Mouse (Mus musculus): ENCODE measurements around the gene Large1. TPM values are rescaled to one million over a fixed set of nuclear protein-coding genes. Genes with fewer than 3 reads are reported as not detected.
"Not testable (repeated sequence)": the region's sequence is repeated elsewhere in the genome, so short reads cannot be mapped to it uniquely, and the experiment has no call there.

Gene Large1
- polyA plus RNA-seq, 2 experiments, result 0.56 to 1.1 TPM

GRCm38 (mm10) chr8:73289831-73290230, 63.5 kb downstream of the Large1 start:
- no peak for TF ChIP-seq EP300 (IDR thresholded peaks at IDR 0.05; ENCODE audit: low read depth)
- TF ChIP-seq CTCF (IDR thresholded peaks at IDR 0.05; ENCODE audit: low read depth), result no peak
- H3K4me1 ChIP-seq (replicated peaks; ENCODE audit: control insufficient read depth in 2 of 2, insufficient read depth in 2 of 2, low read length in 1 of 2), result no peaks in the 10 kb centered on the region
- no peak overlapping the region for H3K4me3 ChIP-seq (ENCODE audit: insufficient read depth in 1 of 2, low read depth in 2 of 2, low read length in 2 of 2)
- WGBS (ENCODE audit: insufficient replicate concordance), result 42% methylated on average over 2 of the region's 2 CpGs
- H3K36me3 ChIP-seq (replicated peaks; ENCODE audit: control insufficient read depth, insufficient read depth, low read depth), result no peaks in the 10 kb centered on the region
- DNase-seq (ENCODE audit: low read depth in 3 of 3, low spot score in 3 of 3), result no peak
- H3K9me3 ChIP-seq (ENCODE audit: control insufficient read depth, low read length), result no peaks in the 10 kb centered on the region
- no peak overlapping the region for H3K27ac ChIP-seq
- no peak overlapping the region for H3K4me2 ChIP-seq (ENCODE audit: low read depth)
- H3K9ac ChIP-seq (replicated peaks), result no peak overlapping the region
- ATAC-seq (ENCODE audit: insufficient read depth), result no peak
- H3K27me3 ChIP-seq (ENCODE audit: control insufficient read depth, insufficient read depth, low read length), result no peaks in the 10 kb centered on the region

GRCm38 (mm10) chr8:73281996-73282395, 71.3 kb downstream of the Large1 start:
- no peaks in the 10 kb centered on the region for H3K4me1 ChIP-seq (replicated peaks; ENCODE audit: control insufficient read depth in 2 of 2, insufficient read depth in 2 of 2, low read length in 1 of 2)
- no peak overlapping the region for H3K4me2 ChIP-seq (ENCODE audit: low read depth)
- no peaks in the 10 kb centered on the region for H3K27me3 ChIP-seq (ENCODE audit: control insufficient read depth, insufficient read depth, low read length)
- no peaks in the 10 kb centered on the region for H3K9me3 ChIP-seq (ENCODE audit: control insufficient read depth, low read length)
- H3K27ac ChIP-seq, result no peak overlapping the region
- no peak for TF ChIP-seq EP300 (IDR thresholded peaks at IDR 0.05; ENCODE audit: low read depth)
- TF ChIP-seq CTCF (IDR thresholded peaks at IDR 0.05; ENCODE audit: low read depth), result no peak
- H3K9ac ChIP-seq (replicated peaks), result no peak overlapping the region
- no peaks in the 10 kb centered on the region for H3K36me3 ChIP-seq (replicated peaks; ENCODE audit: control insufficient read depth, insufficient read depth, low read depth)
- 59% methylated on average over 4 of the region's 4 CpGs for WGBS (ENCODE audit: insufficient replicate concordance)
- ATAC-seq (ENCODE audit: insufficient read depth) (no peak), DNase-seq (ENCODE audit: low read depth in 3 of 3, low spot score in 3 of 3) (no peak)
- no peak overlapping the region for H3K4me3 ChIP-seq (ENCODE audit: insufficient read depth in 1 of 2, low read depth in 2 of 2, low read length in 2 of 2)

DNA sequence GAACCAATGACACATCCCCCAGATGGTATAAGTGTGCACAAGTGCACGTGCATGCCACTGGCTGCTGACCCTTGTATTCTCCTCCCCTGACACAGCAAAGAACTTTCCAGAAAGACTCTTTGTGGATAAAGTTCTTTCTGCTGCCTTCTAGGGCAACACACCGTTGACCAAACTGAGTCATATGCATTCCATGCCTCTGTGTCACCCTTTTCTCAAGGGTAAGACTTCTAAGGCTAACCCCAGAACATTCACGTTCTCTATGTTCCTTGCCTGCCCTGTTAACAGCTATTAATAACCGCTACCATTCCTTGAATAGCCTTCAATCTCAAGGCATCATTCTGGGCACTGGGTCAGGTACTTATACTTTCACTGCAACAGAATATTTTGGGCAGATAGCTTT, 77.3 kb downstream of the Large1 start:
- TF ChIP-seq CTCF (IDR thresholded peaks at IDR 0.05; ENCODE audit: low read depth), result no peak
- no peak for TF ChIP-seq EP300 (IDR thresholded peaks at IDR 0.05; ENCODE audit: low read depth)
- Histone ChIP-seq H3K4me2 (ENCODE audit: low read depth) (no peak overlapping the region), H3K4me1 (replicated peaks; ENCODE audit: control insufficient read depth in 2 of 2, insufficient read depth in 2 of 2, low read length in 1 of 2) (0 out of 4 replicates have a peak, but pooled peaks cover 0 to 2% of the 10 kb centered on the region in 2 experiments), H3K27me3 (ENCODE audit: control insufficient read depth, insufficient read depth, low read length) (no peaks in the 10 kb centered on the region), H3K36me3 (replicated peaks; ENCODE audit: control insufficient read depth, insufficient read depth, low read depth) (no peaks in the 10 kb centered on the region), H3K9ac (replicated peaks) (no peak overlapping the region), H3K4me3 (ENCODE audit: insufficient read depth in 1 of 2, low read depth in 2 of 2, low read length in 2 of 2) (no peak overlapping the region), H3K9me3 (ENCODE audit: control insufficient read depth, low read length) (no peaks in the 10 kb centered on the region), H3K27ac (no peak overlapping the region)
- ATAC-seq (ENCODE audit: insufficient read depth), result no peak
- DNase-seq (ENCODE audit: low read depth in 3 of 3, low spot score in 3 of 3), result no peak
- 60% methylated on average over 4 of the region's 4 CpGs for WGBS (ENCODE audit: insufficient replicate concordance)

DNA sequence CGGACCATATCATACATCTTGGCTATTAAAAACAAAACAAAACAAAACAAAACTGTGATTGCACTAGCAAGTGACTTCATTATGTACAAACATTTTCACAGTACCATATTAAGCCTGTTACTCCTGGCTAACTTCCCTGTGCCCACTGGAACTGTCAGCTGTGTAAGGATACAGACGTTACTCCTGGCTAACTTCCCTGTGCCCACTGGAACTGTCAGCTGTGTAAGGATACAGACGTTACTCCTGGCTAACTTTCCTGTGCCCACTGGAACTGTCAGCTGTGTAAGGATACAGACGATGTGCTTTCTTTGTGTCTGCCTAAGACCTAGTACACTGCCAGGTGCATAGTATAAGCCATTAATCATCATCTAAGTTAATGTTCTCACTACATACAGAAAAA, 77.9 kb downstream of the Large1 start:
- H3K4me2 ChIP-seq (ENCODE audit: low read depth); H3K4me1 ChIP-seq (replicated peaks; ENCODE audit: control insufficient read depth in 2 of 2, insufficient read depth in 2 of 2, low read length in 1 of 2); DNase-seq (ENCODE audit: low read depth in 3 of 3, low spot score in 3 of 3); ATAC-seq (ENCODE audit: insufficient read depth); H3K9ac ChIP-seq (replicated peaks); H3K4me3 ChIP-seq (ENCODE audit: insufficient read depth in 1 of 2, low read depth in 2 of 2, low read length in 2 of 2); H3K9me3 ChIP-seq (ENCODE audit: control insufficient read depth, low read length); H3K27me3 ChIP-seq (ENCODE audit: control insufficient read depth, insufficient read depth, low read length); H3K27ac ChIP-seq; H3K36me3 ChIP-seq (replicated peaks; ENCODE audit: control insufficient read depth, insufficient read depth, low read depth): not testable (repeated sequence)
- 62% methylated on average over 4 of the region's 4 CpGs for WGBS (ENCODE audit: insufficient replicate concordance)

DNA sequence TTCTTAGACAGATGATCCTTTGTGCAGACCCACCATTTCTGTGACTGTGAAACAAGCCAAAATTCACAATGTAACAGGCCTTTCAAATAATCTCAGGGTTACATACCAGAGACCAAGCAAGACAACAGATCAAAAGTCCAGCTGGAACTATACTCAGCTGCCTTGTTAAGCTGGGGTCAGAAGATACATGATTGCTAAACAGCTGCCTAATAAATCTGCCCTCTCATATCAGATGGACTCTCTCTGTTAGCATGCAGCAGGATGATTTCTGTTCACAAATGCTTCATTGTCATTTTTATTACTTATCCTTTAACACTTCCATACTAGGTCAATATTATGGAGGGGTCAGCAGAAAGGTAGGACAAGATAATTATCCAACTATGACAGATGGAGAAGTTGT, 80.2 kb downstream of the Large1 start:
- no peak for TF ChIP-seq CTCF (IDR thresholded peaks at IDR 0.05; ENCODE audit: low read depth)
- no peak for TF ChIP-seq EP300 (IDR thresholded peaks at IDR 0.05; ENCODE audit: low read depth)
- ATAC-seq (ENCODE audit: insufficient read depth) (no peak), DNase-seq (ENCODE audit: low read depth in 3 of 3, low spot score in 3 of 3) (no peak)
- no peaks in the 10 kb centered on the region for H3K27me3 ChIP-seq (ENCODE audit: control insufficient read depth, insufficient read depth, low read length)
- H3K9me3 ChIP-seq (ENCODE audit: control insufficient read depth, low read length), result no peaks in the 10 kb centered on the region
- no peak overlapping the region for H3K4me3 ChIP-seq (ENCODE audit: insufficient read depth in 1 of 2, low read depth in 2 of 2, low read length in 2 of 2)
- 0 out of 4 replicates have a peak, but pooled peaks cover 0 to 2% of the 10 kb centered on the region in 2 experiments for H3K4me1 ChIP-seq (replicated peaks; ENCODE audit: control insufficient read depth in 2 of 2, insufficient read depth in 2 of 2, low read length in 1 of 2)
- H3K36me3 ChIP-seq (replicated peaks; ENCODE audit: control insufficient read depth, insufficient read depth, low read depth), result no peaks in the 10 kb centered on the region
- H3K4me2 ChIP-seq (ENCODE audit: low read depth), result no peak overlapping the region
- H3K9ac ChIP-seq (replicated peaks), result no peak overlapping the region
- no peak overlapping the region for H3K27ac ChIP-seq

GRCm38 (mm10) chr8:73270991-73271390, 82.3 kb downstream of the Large1 start:
- Histone ChIP-seq H3K9me3 (ENCODE audit: control insufficient read depth, low read length) (no peaks in the 10 kb centered on the region), H3K27ac (no peak overlapping the region), H3K4me3 (ENCODE audit: insufficient read depth in 1 of 2, low read depth in 2 of 2, low read length in 2 of 2) (no peak overlapping the region), H3K4me2 (ENCODE audit: low read depth) (no peak overlapping the region), H3K36me3 (replicated peaks; ENCODE audit: control insufficient read depth, insufficient read depth, low read depth) (no peaks in the 10 kb centered on the region), H3K27me3 (ENCODE audit: control insufficient read depth, insufficient read depth, low read length) (no peaks in the 10 kb centered on the region), H3K4me1 (replicated peaks; ENCODE audit: control insufficient read depth in 2 of 2, insufficient read depth in 2 of 2, low read length in 1 of 2) (0 out of 4 replicates have a peak, but pooled peaks cover 0 to 2% of the 10 kb centered on the region in 2 experiments), H3K9ac (replicated peaks) (no peak overlapping the region)
- TF ChIP-seq CTCF (IDR thresholded peaks at IDR 0.05; ENCODE audit: low read depth) (no peak), EP300 (IDR thresholded peaks at IDR 0.05; ENCODE audit: low read depth) (no peak)
- no peak for ATAC-seq (ENCODE audit: insufficient read depth)
- DNase-seq (ENCODE audit: low read depth in 3 of 3, low spot score in 3 of 3), result no peak
